Mouse (Mus musculus) lung, embryonic 15.5 days (tissue): ENCODE results near the gene Clcnkb. TPM values are rescaled to one million over a fixed set of nuclear protein-coding genes. Genes with fewer than 3 reads are reported as not detected.

ENCODE experiments used
- ATAC-seq: fragments of 200-750 bp; cut with Nextera tagmentation; 2 replicates; pipeline ENCODE4 v1.8.0; 2017; ENCODE audit warnings: moderate number of reproducible peaks, borderline replicate concordance; ENCODE audit not compliant: low FRiP score, low TSS enrichment; ENCODE audit errors: extremely low read depth
- H3K27ac ChIP-seq: fragments of 300-500 bp; sonication (generic); 2 replicates; pipeline ENCODE4 v1.5.1; 2015; ENCODE audit warnings: moderate library complexity, mild to moderate bottlenecking, inconsistent platforms
- H3K27me3 ChIP-seq: fragments of 300-500 bp; sonication (generic); 2 replicates; pipeline ENCODE4 v1.6.1; 2015; ENCODE audit warnings: inconsistent platforms
- H3K36me3 ChIP-seq: fragments of 300-500 bp; sonication (generic); 2 replicates; pipeline ENCODE4 v1.6.1; 2015; ENCODE audit warnings: inconsistent platforms
- H3K4me1 ChIP-seq: fragments of 300-500 bp; sonication (generic); 2 replicates; pipeline ENCODE4 v1.6.1; 2015; ENCODE audit warnings: inconsistent platforms
- H3K4me2 ChIP-seq: fragments of 300-500 bp; sonication (generic); 2 replicates; pipeline ENCODE4 v1.6.1; 2015; ENCODE audit warnings: inconsistent platforms, mild to moderate bottlenecking, moderate library complexity
- H3K4me3 ChIP-seq: fragments of 300-500 bp; sonication (generic); 2 replicates; pipeline ENCODE4 v1.5.1; 2015; ENCODE audit warnings: mild to moderate bottlenecking, inconsistent platforms
- H3K9ac ChIP-seq: fragments of 300-500 bp; sonication (generic); 2 replicates; pipeline ENCODE4 v1.6.1; 2015; ENCODE audit warnings: inconsistent platforms
- H3K9me3 ChIP-seq: fragments of 300-500 bp; sonication (generic); 2 replicates; pipeline ENCODE4 v1.6.1; 2016; ENCODE audit warnings: inconsistent platforms
- WGBS: fragments of 180-500 bp; shearing (Covaris S2); methylation state at CpG from one replicate; pipeline ENCODE4 v1.1.7; 2015; 5-methylcytosine and 5-hydroxymethylcytosine counted together
- polyA plus RNA-seq: library from polyadenylated mRNA; unstranded; fragments of >200 nt; fragmentation: Nextera tagmentation; extraction: Ambion mirVana; gene quantifications from 2 replicates; pipeline ENCODE4 v1.2.1, GENCODE M21; 2015

The Clcnkb gene
- polyA plus RNA-seq, 1 experiment from 2014 or later, result not detected

GRCm38 (mm10) chr4:141451916-141452450 is 36.2 kb upstream of the Clcnkb start:
- no peak overlapping the region for H3K4me3 ChIP-seq
- no peak overlapping the region for H3K4me2 ChIP-seq
- H3K36me3 ChIP-seq, result peaks cover 36% of the 10 kb centered on the region
- H3K9me3 ChIP-seq, result no peaks in the 10 kb centered on the region
- H3K4me1 ChIP-seq, result no peaks in the 10 kb centered on the region
- WGBS, result 87% methylated on average over 9 of the region's 9 CpGs
- H3K27ac ChIP-seq, result no peak overlapping the region
- ATAC-seq, result no peak
- H3K27me3 ChIP-seq, result no peaks in the 10 kb centered on the region
- no peak overlapping the region for H3K9ac ChIP-seq

- Histone ChIP-seq H3K36me3 (peaks cover 36% of the 10 kb centered on the region), H3K4me2 (no peak overlapping the region), H3K27ac (no peak overlapping the region), H3K4me1 (0 out of 2 replicates have a peak, but pooled peaks cover 1% of the 10 kb centered on the region), H3K27me3 (no peaks in the 10 kb centered on the region), H3K9me3 (no peaks in the 10 kb centered on the region), H3K9ac (no peak overlapping the region), H3K4me3 (no peak overlapping the region)
- 80% methylated on average over 2 of the region's 2 CpGs for WGBS
- no peak for ATAC-seq
Observed at GRCm38 (mm10) chr4:141451251-141451650, 35.4 kb upstream of the Clcnkb start.

- ATAC-seq, result no peak
- no peaks in the 10 kb centered on the region for H3K9me3 ChIP-seq
Observed at GRCm38 (mm10) chr4:141446211-141446610, 30.4 kb upstream of the Clcnkb start.

GRCm38 (mm10) chr4:141445328-141445720 is 29.5 kb upstream of the Clcnkb start:
- H3K4me2 ChIP-seq, result peak overlapping the region; percentile 88
- H3K4me3 ChIP-seq, result peak overlapping the region; percentile 100
- peak overlapping the region; percentile 95 for H3K9ac ChIP-seq
- 10% methylated on average over 14 of the region's 14 CpGs for WGBS
- H3K36me3 ChIP-seq, result peaks cover 27% of the 10 kb centered on the region
- H3K9me3 ChIP-seq, result no peaks in the 10 kb centered on the region
- peaks cover 18% of the 10 kb centered on the region for H3K4me1 ChIP-seq
- no peak overlapping the region for H3K27ac ChIP-seq
- no peak for ATAC-seq
- H3K27me3 ChIP-seq, result no peaks in the 10 kb centered on the region

More at GRCm38 (mm10) chr4:141446211-141446610, 30.4 kb upstream of the Clcnkb start:
- H3K9ac ChIP-seq, result no peak overlapping the region
- H3K27me3 ChIP-seq, result no peaks in the 10 kb centered on the region
- 60% methylated on average over 7 of the region's 7 CpGs for WGBS
- H3K4me2 ChIP-seq, result no peak overlapping the region
- H3K36me3 ChIP-seq, result peaks cover 27% of the 10 kb centered on the region
- no peak overlapping the region for H3K27ac ChIP-seq
- peaks cover 18% of the 10 kb centered on the region for H3K4me1 ChIP-seq
- no peak overlapping the region for H3K4me3 ChIP-seq

GRCm38 (mm10) chr4:141444451-141445327 is 28.9 kb upstream of the Clcnkb start, which contains the start of gene Zbtb17:
Gene Zbtb17, plus strand, starts transcription at chr4:141444654.
- peak within 1 kb of the TSS; percentile 100 for H3K4me3 ChIP-seq
- WGBS, result under 1% methylated on average over 67 of the region's 102 CpGs
- H3K9ac ChIP-seq, result peak within 1 kb of the TSS; percentile 95
- peaks cover 18% of the 10 kb centered on the region for H3K4me1 ChIP-seq
- peak within 1 kb of the TSS; percentile 88 for H3K4me2 ChIP-seq
- H3K36me3 ChIP-seq, result peaks cover 25% of the 10 kb centered on the region
- peak; percentile 84 for ATAC-seq
- no peaks in the 10 kb centered on the region for H3K27me3 ChIP-seq
- no peaks in the 10 kb centered on the region for H3K9me3 ChIP-seq
- H3K27ac ChIP-seq, result peak within 1 kb of the TSS; percentile 73

GRCm38 (mm10) chr4:141443641-141444429 is 28.0 kb upstream of the Clcnkb start:
- H3K27ac ChIP-seq, result no peak overlapping the region
- H3K4me1 ChIP-seq, result peaks cover 18% of the 10 kb centered on the region
- no peaks in the 10 kb centered on the region for H3K27me3 ChIP-seq
- no peaks in the 10 kb centered on the region for H3K9me3 ChIP-seq
- ATAC-seq, result no peak
- peak overlapping the region; percentile 100 for H3K4me3 ChIP-seq
- H3K36me3 ChIP-seq, result peaks cover 17% of the 10 kb centered on the region
- WGBS, result 33% methylated on average over 11 of the region's 11 CpGs
- H3K4me2 ChIP-seq, result peak overlapping the region; percentile 88
- H3K9ac ChIP-seq, result peak overlapping the region; percentile 53

- no peak overlapping the region for H3K4me3 ChIP-seq
- ATAC-seq, result no peak
- H3K4me1 ChIP-seq, result peaks cover 14% of the 10 kb centered on the region
- H3K4me2 ChIP-seq, result no peak overlapping the region
- H3K9me3 ChIP-seq, result no peaks in the 10 kb centered on the region
- H3K27ac ChIP-seq, result no peak overlapping the region
- no peaks in the 10 kb centered on the region for H3K27me3 ChIP-seq
- H3K9ac ChIP-seq, result no peak overlapping the region
- H3K36me3 ChIP-seq, result no peaks in the 10 kb centered on the region
Observed at GRCm38 (mm10) chr4:141440877-141441276, 25.1 kb upstream of the Clcnkb start.

- Histone ChIP-seq H3K27me3 (no peaks in the 10 kb centered on the region), H3K9ac (no peak overlapping the region), H3K4me3 (no peak overlapping the region), H3K27ac (no peak overlapping the region), H3K4me2 (no peak overlapping the region), H3K4me1 (0 out of 2 replicates have a peak, but pooled peaks cover 5% of the 10 kb centered on the region), H3K36me3 (no peaks in the 10 kb centered on the region), H3K9me3 (no peaks in the 10 kb centered on the region)
- 76% methylated on average over 12 of the region's 12 CpGs for WGBS
- no peak for ATAC-seq
Observed at GRCm38 (mm10) chr4:141439083-141439803, 23.4 kb upstream of the Clcnkb start.

GRCm38 (mm10) chr4:141435974-141436373 is 20.2 kb upstream of the Clcnkb start, which contains the start of gene Srarp:
Gene Srarp, minus strand, starts transcription at chr4:141436105.
- Histone ChIP-seq H3K4me2 (no peak within 1 kb of the TSS), H3K9ac (no peak within 1 kb of the TSS), H3K4me3 (no peak within 1 kb of the TSS), H3K27me3 (no peaks in the 10 kb centered on the region), H3K27ac (no peak within 1 kb of the TSS), H3K4me1 (no peaks in the 10 kb centered on the region), H3K36me3 (no peaks in the 10 kb centered on the region), H3K9me3 (no peaks in the 10 kb centered on the region)
- no peak for ATAC-seq
- WGBS, result 68% methylated on average over 1 of the region's 1 CpGs

- H3K36me3 ChIP-seq, result no peaks in the 10 kb centered on the region
- ATAC-seq, result no peak
- H3K4me2 ChIP-seq, result no peak overlapping the region
- no peaks in the 10 kb centered on the region for H3K4me1 ChIP-seq
- no peaks in the 10 kb centered on the region for H3K27me3 ChIP-seq
- no peak overlapping the region for H3K9ac ChIP-seq
- H3K4me3 ChIP-seq, result no peak overlapping the region
- 80% methylated on average over 18 of the region's 18 CpGs for WGBS
- no peaks in the 10 kb centered on the region for H3K9me3 ChIP-seq
- no peak overlapping the region for H3K27ac ChIP-seq
Observed at GRCm38 (mm10) chr4:141433191-141433590, 17.4 kb upstream of the Clcnkb start.

- Histone ChIP-seq H3K36me3 (no peaks in the 10 kb centered on the region), H3K27ac (no peak overlapping the region), H3K27me3 (no peaks in the 10 kb centered on the region), H3K9me3 (no peaks in the 10 kb centered on the region), H3K4me1 (no peaks in the 10 kb centered on the region), H3K4me3 (no peak overlapping the region), H3K9ac (no peak overlapping the region), H3K4me2 (no peak overlapping the region)
- no peak for ATAC-seq
- WGBS, result 38% methylated on average over 14 of the region's 14 CpGs
Observed at GRCm38 (mm10) chr4:141432666-141433065, 16.9 kb upstream of the Clcnkb start.
